Mouse (Mus musculus) limb, embryonic 12.5 days (tissue): Measurements from ENCODE around the gene Entpd7. TPM values are rescaled to one million over a fixed set of nuclear protein-coding genes. Genes with fewer than 3 reads are reported as not detected.

Experiments used
- ATAC-seq: fragments of 200-750 bp; cut with Nextera tagmentation; 2 replicates; pipeline ENCODE4 v1.8.0; 2017; ENCODE audit warnings: low read depth, moderate TSS enrichment; ENCODE audit not compliant: insufficient number of reproducible peaks, insufficient read depth, low FRiP score, low TSS enrichment
- H3K27ac ChIP-seq: fragments of 300-500 bp; sonication (generic); 2 replicates; pipeline ENCODE4 v1.5.1; 2016; ENCODE audit warnings: mild to moderate bottlenecking, moderate library complexity
- H3K27me3 ChIP-seq: fragments of 300-500 bp; sonication (generic); 2 replicates; pipeline ENCODE4 v1.6.1; 2016; ENCODE audit warnings: mild to moderate bottlenecking, moderate library complexity
- H3K36me3 ChIP-seq: fragments of 300-500 bp; sonication (generic); 2 replicates; pipeline ENCODE4 v1.6.1; 2016; ENCODE audit warnings: mild to moderate bottlenecking, moderate library complexity
- H3K4me1 ChIP-seq: fragments of 300-500 bp; sonication (generic); replicated peaks from 2 replicates; pipeline ENCODE4 v1.6.1; 2016
- H3K4me2 ChIP-seq: fragments of 300-500 bp; sonication (generic); 2 replicates; pipeline ENCODE4 v1.6.1; 2016; ENCODE audit warnings: mild to moderate bottlenecking, moderate library complexity
- H3K4me3 ChIP-seq: fragments of 300-500 bp; sonication (generic); replicated peaks from 2 replicates; pipeline ENCODE4 v1.5.1; 2016; ENCODE audit warnings: mild to moderate bottlenecking
- H3K9ac ChIP-seq: fragments of 300-500 bp; sonication (generic); replicated peaks from 2 replicates; pipeline ENCODE4 v1.6.1; 2016; ENCODE audit warnings: mild to moderate bottlenecking, moderate library complexity
- H3K9me3 ChIP-seq: fragments of 300-500 bp; sonication (generic); 2 replicates; pipeline ENCODE4 v1.6.1; 2016; ENCODE audit warnings: mild to moderate bottlenecking, moderate library complexity
- WGBS: fragments of 180-500 bp; shearing (Covaris S2); methylation state at CpG from one replicate; pipeline ENCODE4 v1.1.7; 2016; 5-methylcytosine and 5-hydroxymethylcytosine counted together
- polyA plus RNA-seq: library from polyadenylated mRNA; unstranded; fragments of >200 nt; fragmentation: Nextera tagmentation; extraction: Ambion mirVana; gene quantifications from 2 replicates; pipeline ENCODE4 v1.2.1, GENCODE M21; 2016

Entpd7 gene
- polyA plus RNA-seq, 1 experiment from 2014 or later: 10.5 TPM

- H3K9ac ChIP-seq: no peak overlapping the region
- 62% methylated on average over 2 of the region's 2 CpGs for WGBS
- ATAC-seq: no peak
- H3K36me3 ChIP-seq: peaks cover 11% of the 10 kb centered on the region
- no peak overlapping the region for H3K4me2 ChIP-seq
- H3K27me3 ChIP-seq: no peaks in the 10 kb centered on the region
- H3K9me3 ChIP-seq: no peaks in the 10 kb centered on the region
- no peak overlapping the region for H3K27ac ChIP-seq
- no peak overlapping the region for H3K4me3 ChIP-seq
- H3K4me1 ChIP-seq: peaks cover 4% of the 10 kb centered on the region; the same call in 1 of the 2 replicates
Observed at GRCm38 (mm10) chr19:43754872-43755271, 65.4 kb downstream of the Entpd7 start.

GRCm38 (mm10) chr19:43760504-43760903 is 71.0 kb downstream of the Entpd7 start:
- no peaks in the 10 kb centered on the region for H3K4me1 ChIP-seq
- H3K27ac ChIP-seq: no peak overlapping the region
- WGBS: 24% methylated on average over 6 of the region's 6 CpGs
- H3K4me3 ChIP-seq: no peak overlapping the region
- H3K27me3 ChIP-seq: no peaks in the 10 kb centered on the region
- no peak overlapping the region for H3K4me2 ChIP-seq
- ATAC-seq: no peak
- H3K9ac ChIP-seq: no peak overlapping the region
- no peaks in the 10 kb centered on the region for H3K36me3 ChIP-seq
- H3K9me3 ChIP-seq: no peaks in the 10 kb centered on the region

DNA sequence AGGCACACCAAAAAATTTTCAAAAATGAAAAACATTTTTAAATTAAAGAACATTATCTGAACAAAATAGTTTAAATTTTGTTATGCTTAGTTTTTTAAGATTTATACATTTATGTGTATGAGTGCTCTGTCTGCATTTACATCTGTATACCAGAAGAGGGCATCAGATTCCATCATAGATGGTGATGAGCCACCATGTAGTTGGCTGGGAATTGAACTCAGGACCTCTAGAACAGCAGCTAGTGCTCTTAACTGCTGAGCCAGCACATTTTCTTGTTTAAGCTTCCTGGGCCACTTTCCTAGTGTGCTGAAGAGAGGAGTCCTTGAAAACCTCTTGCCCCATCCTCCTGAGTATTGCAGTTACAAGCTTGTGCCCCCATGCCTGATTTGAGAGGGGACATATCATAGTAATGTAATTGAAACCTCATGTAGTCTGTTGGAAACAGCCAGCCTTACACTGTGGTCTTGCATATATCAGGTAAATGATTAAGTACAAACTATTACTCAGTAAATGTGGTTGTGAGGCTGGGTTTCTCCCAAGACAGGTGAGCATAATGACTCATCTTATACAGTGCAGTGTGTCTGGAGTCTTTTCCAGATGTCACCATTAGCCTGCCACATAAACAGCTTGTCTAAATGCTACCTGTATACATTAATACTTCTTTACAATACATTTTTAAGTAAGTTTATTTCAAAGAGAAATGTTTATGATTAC is 72.2 kb downstream of the Entpd7 start:
- H3K9me3 ChIP-seq: no peaks in the 10 kb centered on the region
- H3K27me3 ChIP-seq: no peaks in the 10 kb centered on the region
- no peaks in the 10 kb centered on the region for H3K36me3 ChIP-seq
- ATAC-seq: no peak
- H3K4me3 ChIP-seq: no peak overlapping the region
- no peak overlapping the region for H3K4me2 ChIP-seq
- no peak overlapping the region for H3K27ac ChIP-seq
- H3K9ac ChIP-seq: no peak overlapping the region
- no peaks in the 10 kb centered on the region for H3K4me1 ChIP-seq

- H3K36me3 ChIP-seq: no peaks in the 10 kb centered on the region
- H3K27me3 ChIP-seq: no peaks in the 10 kb centered on the region
- H3K9ac ChIP-seq: no peak overlapping the region
- no peaks in the 10 kb centered on the region for H3K4me1 ChIP-seq
- no peak overlapping the region for H3K4me2 ChIP-seq
- H3K27ac ChIP-seq: no peak overlapping the region
- ATAC-seq: no peak
- no peaks in the 10 kb centered on the region for H3K9me3 ChIP-seq
- no peak overlapping the region for H3K4me3 ChIP-seq
- WGBS: 76% methylated on average over 2 of the region's 2 CpGs
Observed at GRCm38 (mm10) chr19:43762410-43762809, 72.9 kb downstream of the Entpd7 start.

DNA sequence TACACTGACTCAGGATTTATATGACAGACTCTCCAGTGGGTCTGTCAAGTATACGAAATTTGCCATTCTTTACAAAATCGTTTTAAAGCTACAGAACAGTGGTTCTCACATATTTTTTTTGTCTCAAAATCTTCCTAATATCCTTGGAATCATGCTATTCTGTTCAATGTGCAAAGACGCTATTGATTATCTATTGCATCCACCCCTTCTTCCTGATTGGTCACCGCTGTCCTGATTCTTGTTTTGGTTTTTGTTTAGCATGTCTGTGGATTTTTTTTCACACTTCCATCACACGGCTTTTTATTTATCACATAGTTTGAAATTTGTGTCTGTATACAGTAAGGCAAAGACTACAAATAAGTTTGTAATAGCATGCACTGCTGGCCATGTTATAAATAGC is 77.0 kb downstream of the Entpd7 start:
- ATAC-seq: no peak
- Histone ChIP-seq H3K4me3 (no peak overlapping the region), H3K27me3 (no peaks in the 10 kb centered on the region), H3K27ac (no peak overlapping the region), H3K4me2 (no peak overlapping the region), H3K4me1 (no peaks in the 10 kb centered on the region), H3K9me3 (no peaks in the 10 kb centered on the region), H3K9ac (no peak overlapping the region), H3K36me3 (no peaks in the 10 kb centered on the region; the same call in 1 of the 2 replicates)
- 90% methylated on average over 5 of the region's 5 CpGs for WGBS

- Histone ChIP-seq H3K4me1 (no peaks in the 10 kb centered on the region), H3K9me3 (no peaks in the 10 kb centered on the region), H3K36me3 (no peaks in the 10 kb centered on the region; the same call in 1 of the 2 replicates), H3K4me2 (no peak overlapping the region), H3K27ac (no peak overlapping the region), H3K27me3 (no peaks in the 10 kb centered on the region), H3K4me3 (no peak overlapping the region), H3K9ac (no peak overlapping the region)
- no peak for ATAC-seq
- WGBS: 85% methylated on average over 9 of the region's 9 CpGs
Observed at GRCm38 (mm10) chr19:43767549-43768322, 78.3 kb downstream of the Entpd7 start.

DNA sequence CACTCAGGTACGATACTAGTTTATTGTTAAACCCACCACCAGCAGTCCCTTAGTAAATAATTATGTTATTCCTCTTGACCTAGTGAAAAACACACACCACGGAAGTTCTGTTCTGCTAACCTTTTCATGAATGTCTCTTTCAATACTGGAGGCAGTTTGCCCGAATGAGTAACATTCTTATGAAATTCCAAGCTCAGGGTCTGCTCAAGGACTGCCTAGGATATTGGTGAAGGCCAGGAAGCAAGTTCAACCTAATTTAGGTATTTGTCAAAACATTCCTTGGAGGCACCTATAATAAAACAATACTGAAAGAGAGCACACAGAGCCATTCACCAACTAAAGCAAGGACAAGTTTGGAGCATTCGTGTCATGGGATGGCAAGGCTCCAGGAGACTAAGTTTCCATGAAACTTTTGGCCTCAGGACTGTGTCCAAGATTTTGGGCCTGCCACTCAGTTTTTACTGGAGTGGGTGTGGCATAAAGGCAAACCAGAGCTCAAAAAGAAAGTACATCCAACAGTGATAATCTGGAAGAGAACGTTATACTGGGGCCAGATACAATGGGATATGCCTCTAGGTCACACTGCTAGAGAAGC is 80.0 kb downstream of the Entpd7 start:
- no peak overlapping the region for H3K27ac ChIP-seq
- WGBS: 83% methylated on average over 5 of the region's 5 CpGs
- no peaks in the 10 kb centered on the region for H3K4me1 ChIP-seq
- H3K4me3 ChIP-seq: no peak overlapping the region
- no peak for ATAC-seq
- H3K9ac ChIP-seq: no peak overlapping the region
- H3K36me3 ChIP-seq: no peaks in the 10 kb centered on the region; the same call in 1 of the 2 replicates
- H3K27me3 ChIP-seq: no peaks in the 10 kb centered on the region
- H3K9me3 ChIP-seq: no peaks in the 10 kb centered on the region
- no peak overlapping the region for H3K4me2 ChIP-seq

GRCm38 (mm10) chr19:43770584-43770983 is 81.1 kb downstream of the Entpd7 start:
- Histone ChIP-seq H3K4me2 (no peak overlapping the region), H3K9me3 (no peaks in the 10 kb centered on the region), H3K27ac (no peak overlapping the region), H3K36me3 (no peaks in the 10 kb centered on the region; the same call in 1 of the 2 replicates), H3K4me1 (no peaks in the 10 kb centered on the region), H3K4me3 (no peak overlapping the region), H3K27me3 (no peaks in the 10 kb centered on the region), H3K9ac (no peak overlapping the region)
- no peak for ATAC-seq
- 87% methylated on average over 4 of the region's 4 CpGs for WGBS

- no peak overlapping the region for H3K4me3 ChIP-seq
- no peak overlapping the region for H3K27ac ChIP-seq
- 91% methylated on average over 5 of the region's 5 CpGs for WGBS
- no peaks in the 10 kb centered on the region; the same call in 1 of the 2 replicates for H3K36me3 ChIP-seq
- no peak for ATAC-seq
- no peaks in the 10 kb centered on the region for H3K9me3 ChIP-seq
- no peak overlapping the region for H3K9ac ChIP-seq
- H3K27me3 ChIP-seq: no peaks in the 10 kb centered on the region
- no peak overlapping the region for H3K4me2 ChIP-seq
- no peaks in the 10 kb centered on the region for H3K4me1 ChIP-seq
Observed at GRCm38 (mm10) chr19:43771499-43771969, 82.1 kb downstream of the Entpd7 start.

GRCm38 (mm10) chr19:43772311-43772710 is 82.8 kb downstream of the Entpd7 start:
- Histone ChIP-seq H3K4me2 (no peak overlapping the region), H3K27me3 (no peaks in the 10 kb centered on the region), H3K9ac (no peak overlapping the region), H3K4me3 (no peak overlapping the region), H3K9me3 (no peaks in the 10 kb centered on the region), H3K27ac (no peak overlapping the region), H3K36me3 (no peaks in the 10 kb centered on the region; the same call in 1 of the 2 replicates), H3K4me1 (no peaks in the 10 kb centered on the region)
- no peak for ATAC-seq
- 81% methylated on average over 6 of the region's 6 CpGs for WGBS

DNA sequence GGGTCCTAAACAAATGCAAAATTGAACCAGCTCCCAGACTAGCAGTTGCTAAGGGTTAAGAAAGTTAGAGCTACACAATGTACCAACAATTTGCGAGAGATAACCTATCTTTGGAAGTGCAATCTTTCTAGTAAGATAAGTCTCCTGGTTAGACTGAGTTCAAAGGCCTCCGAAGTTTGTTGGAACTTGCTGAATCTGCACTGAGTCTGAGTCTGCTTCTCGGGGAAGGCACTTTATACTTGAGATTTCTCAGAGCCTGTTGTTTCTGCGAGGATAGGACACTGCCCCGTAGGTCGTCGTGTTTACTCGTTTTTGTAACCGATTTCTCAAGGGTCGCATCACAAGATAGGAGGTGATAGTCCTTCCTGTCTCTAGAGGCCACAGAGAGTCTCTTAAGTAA is 86.0 kb downstream of the Entpd7 start:
- Histone ChIP-seq H3K27ac (no peak overlapping the region), H3K27me3 (no peaks in the 10 kb centered on the region), H3K4me3 (no peak overlapping the region), H3K9ac (no peak overlapping the region), H3K9me3 (no peaks in the 10 kb centered on the region), H3K4me2 (no peak overlapping the region), H3K36me3 (no peaks in the 10 kb centered on the region), H3K4me1 (no peaks in the 10 kb centered on the region)
- ATAC-seq: no peak
- 75% methylated on average over 10 of the region's 10 CpGs for WGBS
